8 mouse cellular contexts compared by ENCODE assay signal in genomic region chr2:157559440-157559839, GRCm38 (mm10). TPM values are rescaled to one million over a fixed set of nuclear protein-coding genes. Genes with fewer than 3 reads are reported as not detected.
A peak's percentile ranks its signal among the peaks of the same experiment; 100 is the strongest.
DNase-seq lines count a peak whose midpoint lies in the region; ATAC-seq and TF ChIP-seq lines count a peak whose summit lies in the region.

No protein-coding gene starts in this region.

- H3K27ac ChIP-seq in heart, postnatal 0 days (ENCODE audit: low read depth), result no peak overlapping the region
- no peak overlapping the region for H3K27ac ChIP-seq in heart, adult 2 months
- peak overlapping the region; percentile 91 for H3K27ac ChIP-seq in hindbrain, embryonic 15.5 days (replicated peaks)
- peak overlapping the region; percentile 88 for H3K27ac ChIP-seq in midbrain, postnatal 0 days (ENCODE audit: low read depth, low read length)

- no peak overlapping the region for H3K9ac ChIP-seq in heart, postnatal 0 days (replicated peaks; ENCODE audit: low read depth, low read length)
- no peak overlapping the region for H3K9ac ChIP-seq in heart, adult 2 months (ENCODE audit: low read depth, low read length)
- H3K9ac ChIP-seq in hindbrain, embryonic 15.5 days, result peak overlapping the region; percentile 25; the same call in 1 of the 2 replicates
- H3K9ac ChIP-seq in midbrain, postnatal 0 days (replicated peaks; ENCODE audit: low read length, poor library complexity, severe bottlenecking), result peak overlapping the region; percentile 9; the same call in 1 of the 2 replicates

- peak overlapping the region; percentile 39 for H3K4me3 ChIP-seq in heart, postnatal 0 days (ENCODE audit: low read depth, low read length)
- H3K4me3 ChIP-seq in heart, adult 2 months, result no peak overlapping the region
- H3K4me3 ChIP-seq in hindbrain, embryonic 15.5 days, result peak overlapping the region; percentile 54
- peak overlapping the region; percentile 49 for H3K4me3 ChIP-seq in midbrain, postnatal 0 days (ENCODE audit: low read depth, low read length)

- peak overlapping the region; percentile 62 for H3K4me2 ChIP-seq in heart, postnatal 0 days (ENCODE audit: low read depth, low read length)
- H3K4me2 ChIP-seq in hindbrain, embryonic 15.5 days, result peak overlapping the region; percentile 72
- peak overlapping the region; percentile 61 for H3K4me2 ChIP-seq in midbrain, postnatal 0 days (ENCODE audit: low read depth, low read length, poor library complexity, severe bottlenecking)

- no peak for TF ChIP-seq EP300 in heart, postnatal 0 days (IDR thresholded peaks at IDR 0.05; ENCODE audit: low read depth)
- TF ChIP-seq EP300 in heart, adult 2 months (IDR thresholded peaks at IDR 0.05; ENCODE audit: insufficient read depth, low read depth, low read length), result no peak

- TF ChIP-seq CTCF in heart, postnatal 0 days (IDR thresholded peaks at IDR 0.05; ENCODE audit: low read depth), result no peak
- TF ChIP-seq CTCF in heart, adult 2 months (IDR thresholded peaks at IDR 0.05), result no peak
- TF ChIP-seq CTCF in midbrain, postnatal 0 days (IDR thresholded peaks at IDR 0.05), result peak; percentile 63

- WGBS in heart, postnatal 0 days, result 66% methylated on average over 19 of the region's 19 CpGs
- WGBS in heart, adult 2 months, result 68% methylated on average over 19 of the region's 19 CpGs
- 58% methylated on average over 19 of the region's 19 CpGs for WGBS in hindbrain, embryonic 15.5 days
- 52% methylated on average over 19 of the region's 19 CpGs for WGBS in midbrain, postnatal 0 days

- H3K36me3 ChIP-seq in heart, postnatal 0 days (replicated peaks; ENCODE audit: control insufficient read depth, insufficient read depth, low read length), result peaks cover 20% of the 10 kb centered on the region; the same call in 1 of the 2 replicates
- no peaks in the 10 kb centered on the region for H3K36me3 ChIP-seq in heart, adult 2 months (ENCODE audit: control insufficient read depth, insufficient read depth, low read length)
- peaks cover 54% of the 10 kb centered on the region for H3K36me3 ChIP-seq in hindbrain, embryonic 15.5 days
- H3K36me3 ChIP-seq in midbrain, postnatal 0 days (ENCODE audit: insufficient read depth, low read length), result peaks cover 16% of the 10 kb centered on the region

- DNase-seq in heart, postnatal 0 days (ENCODE audit: low spot score), result no peak
- DNase-seq in heart, adult 2 months, result no peak
- peak; percentile 67 for DNase-seq in embryo, embryonic 10.5 days (ENCODE audit: low spot score)
- peak; percentile 47 for DNase-seq in midbrain, postnatal 0 days (ENCODE audit: low spot score)
- no peak for DNase-seq in urinary bladder, adult 2 months (ENCODE audit: low spot score)
- no peak for DNase-seq in frontal cortex, postnatal 10 days (ENCODE audit: low spot score in 2 of 2)

- intact Hi-C loops in heart, adult 2 months (cut with DNase I), result no loop called here

- H3K27me3 ChIP-seq in heart, postnatal 0 days (ENCODE audit: control insufficient read depth, insufficient read depth, low read length), result no peaks in the 10 kb centered on the region
- H3K27me3 ChIP-seq in heart, adult 2 months (ENCODE audit: control insufficient read depth, insufficient read depth, low read length), result no peaks in the 10 kb centered on the region
- H3K27me3 ChIP-seq in hindbrain, embryonic 15.5 days, result no peaks in the 10 kb centered on the region
- H3K27me3 ChIP-seq in midbrain, postnatal 0 days (ENCODE audit: insufficient read depth, low read length), result no peaks in the 10 kb centered on the region

- no peaks in the 10 kb centered on the region; the same call in 1 of the 2 replicates for H3K79me2 ChIP-seq in heart, adult 2 months (replicated peaks; ENCODE audit: control insufficient read depth, insufficient read depth, low read length)

- TF ChIP-seq POLR2A in heart, adult 2 months (IDR thresholded peaks at IDR 0.05; ENCODE audit: insufficient read depth, low read depth, low read length), result no peak

- peaks cover 14% of the 10 kb centered on the region; the same call in 1 of the 2 replicates for H3K4me1 ChIP-seq in heart, postnatal 0 days (ENCODE audit: control insufficient read depth, insufficient read depth)
- H3K4me1 ChIP-seq in heart, adult 2 months (ENCODE audit: control insufficient read depth, insufficient read depth, low read length), result peaks cover 5% of the 10 kb centered on the region
- peaks cover 48% of the 10 kb centered on the region for H3K4me1 ChIP-seq in hindbrain, embryonic 15.5 days (replicated peaks)
- peaks cover 6% of the 10 kb centered on the region; the same call in 1 of the 2 replicates for H3K4me1 ChIP-seq in midbrain, postnatal 0 days (ENCODE audit: insufficient read depth, low read length)

- ATAC-seq in heart, postnatal 0 days (ENCODE audit: insufficient read depth, low read depth), result no peak
- no peak for ATAC-seq in hindbrain, embryonic 15.5 days (ENCODE audit: low FRiP score, low read depth)
- peak; percentile 53; the same call in 1 of the 2 replicates for ATAC-seq in midbrain, postnatal 0 days (ENCODE audit: low FRiP score)
- no peak for ATAC-seq in granulocyte monocyte progenitor cell, adult 5-6 weeks (replicated peaks; ENCODE audit: poor library complexity, severe bottlenecking)

- H3K9me3 ChIP-seq in heart, postnatal 0 days (replicated peaks; ENCODE audit: control insufficient read depth, low read length), result 0 out of 2 replicates have a peak, but pooled peaks cover 5% of the 10 kb centered on the region
- peaks cover 19% of the 10 kb centered on the region; the same call in 1 of the 2 replicates for H3K9me3 ChIP-seq in hindbrain, embryonic 15.5 days
- H3K9me3 ChIP-seq in midbrain, postnatal 0 days (ENCODE audit: low read length), result 0 out of 2 replicates have a peak, but pooled peaks cover 6% of the 10 kb centered on the region

RNA-seq across cellular contexts. Expression of gene Nnat, which starts 0.4 kb away (rescaled TPM):
- total RNA-seq in heart, postnatal 0 days (2014; rRNA removed; ENCODE audit: low replicate concordance), result 23.8 and 27.9 TPM in 2 replicates
- 13.1 and 13.8 TPM in 2 replicates for polyA plus RNA-seq in heart, postnatal 0 days (2015; fragmentation: Nextera tagmentation; extraction: Ambion mirVana)
- total RNA-seq in heart, adult 2 months (2021), result under 1 TPM; 0.29 to 0.39 TPM
- 6.0 TPM in 2 replicates for polyA plus RNA-seq in heart, adult 2 months (2012; rRNA removed)
- polyA plus RNA-seq in hindbrain, embryonic 15.5 days (2015; fragmentation: Nextera tagmentation; extraction: Ambion mirVana), result 6,864 and 7,318 TPM in 2 replicates
- total RNA-seq in midbrain, postnatal 0 days (2014; rRNA removed), result 7,900 and 8,478 TPM in 2 replicates
- polyA plus RNA-seq in midbrain, postnatal 0 days (2015; fragmentation: Nextera tagmentation; extraction: Ambion mirVana), result 8,374 and 8,478 TPM in 2 replicates
- not detected in 2 replicates for total RNA-seq in granulocyte monocyte progenitor cell, adult 5-6 weeks (2014; fragmentation: Nextera tagmentation)
- not detected in 2 replicates for total RNA-seq in granulocyte monocyte progenitor cell, adult 5-6 weeks (2017)
- polyA plus RNA-seq in urinary bladder, adult 2 months (2012; rRNA removed), result 7.4 and 28.8 TPM in 2 replicates

RNA-seq across cellular contexts. Expression of gene Blcap, which starts 11.6 kb away (rescaled TPM):
- 33.1 and 35.5 TPM in 2 replicates for total RNA-seq in heart, postnatal 0 days (2014; rRNA removed; ENCODE audit: low replicate concordance)
- polyA plus RNA-seq in heart, postnatal 0 days (2015; fragmentation: Nextera tagmentation; extraction: Ambion mirVana), result 48.9 and 49.5 TPM in 2 replicates
- total RNA-seq in heart, adult 2 months (2021), result 10 to 100 TPM; 54.3 to 55.6 TPM
- polyA plus RNA-seq in heart, adult 2 months (2012; rRNA removed), result 62.4 and 93.3 TPM in 2 replicates
- polyA plus RNA-seq in hindbrain, embryonic 15.5 days (2015; fragmentation: Nextera tagmentation; extraction: Ambion mirVana), result 249 and 272 TPM in 2 replicates
- 307 and 309 TPM in 2 replicates for total RNA-seq in midbrain, postnatal 0 days (2014; rRNA removed)
- 394 and 397 TPM in 2 replicates for polyA plus RNA-seq in midbrain, postnatal 0 days (2015; fragmentation: Nextera tagmentation; extraction: Ambion mirVana)
- total RNA-seq in granulocyte monocyte progenitor cell, adult 5-6 weeks (2014; fragmentation: Nextera tagmentation), result 13.4 and 29.1 TPM in 2 replicates
- 6.7 and 7.9 TPM in 2 replicates for total RNA-seq in granulocyte monocyte progenitor cell, adult 5-6 weeks (2017)
- polyA plus RNA-seq in urinary bladder, adult 2 months (2012; rRNA removed), result 58.7 and 61.9 TPM in 2 replicates

Comparison
In these comparisons a context has a peak if more than half of its experiments do, and no peak if none do; other contexts are left out.
1. DNase-seq: peak in embryo, embryonic 10.5 days (single experiment) and midbrain, postnatal 0 days (single experiment); none in heart, postnatal 0 days (single experiment), heart, adult 2 months (0 of 2), urinary bladder, adult 2 months (single experiment) and frontal cortex, postnatal 10 days (0 of 2).
2. H3K27ac ChIP-seq: peak in hindbrain, embryonic 15.5 days (single experiment) and midbrain, postnatal 0 days (single experiment); none in heart, postnatal 0 days (single experiment) and heart, adult 2 months (single experiment).
3. H3K9ac ChIP-seq: peak in hindbrain, embryonic 15.5 days (single experiment) and midbrain, postnatal 0 days (single experiment); none in heart, postnatal 0 days (single experiment) and heart, adult 2 months (single experiment).
4. RNA of gene Nnat, which starts 0.4 kb away (polyA plus RNA-seq): 8,374 to 8,478 TPM in midbrain, postnatal 0 days and 6,864 to 7,318 TPM in hindbrain, embryonic 15.5 days; 7.4 to 28.8 TPM in urinary bladder, adult 2 months, 13.1 to 13.8 TPM in heart, postnatal 0 days and 6.0 TPM in heart, adult 2 months; every median in the first group is over 100 times any median in the second.
5. Peak in every context shown above with its lines, with median percentiles within 50 percentile points of each other: H3K4me2 ChIP-seq.